Mouse (Mus musculus) MEL (cell line): ENCODE data around the gene Eme1. TPM values are rescaled to one million over a fixed set of nuclear protein-coding genes. Genes with fewer than 3 reads are reported as not detected.

Experiments used
- DNase-seq: peaks from one replicate; pipeline ENCODE4 v3.0.0; 2011; ENCODE audit warnings: low read depth, low spot score
- H3K27ac ChIP-seq: 2 replicates; pipeline ENCODE4 v1.5.1; 2012; ENCODE audit warnings: low read depth, mild to moderate bottlenecking, control low read depth, low read length, moderate library complexity; ENCODE audit not compliant: control insufficient read depth
- H3K27me3 ChIP-seq, 2 experiments: fragments of 150-350 bp in 1 of 2; sonication (generic) in 1 of 2; 2 replicates each; pipeline ENCODE4 v1.6.1; 2012; ENCODE audit warnings: low read length in 2 of 2, mild to moderate bottlenecking in 2 of 2, improper control_type of control experiment in 1 of 2, moderate library complexity in 1 of 2; ENCODE audit not compliant: insufficient read depth in 2 of 2, control insufficient read depth in 1 of 2
- H3K36me3 ChIP-seq, 2 experiments: 2 replicates each; pipeline ENCODE4 v1.6.1; 2012 to 2014; ENCODE audit warnings: low read length in 2 of 2, improper control_type of control experiment in 1 of 2, inconsistent platforms in 1 of 2, mild to moderate bottlenecking in 1 of 2; ENCODE audit not compliant: insufficient read depth in 2 of 2, control insufficient read depth in 1 of 2
- H3K4me1 ChIP-seq, 2 experiments: fragments of 150-350 bp in 1 of 2; sonication (generic) in 1 of 2; 2 replicates each; pipeline ENCODE4 v1.6.1; 2012; ENCODE audit warnings: low read length in 2 of 2, improper control_type of control experiment in 1 of 2, mild to moderate bottlenecking in 1 of 2; ENCODE audit not compliant: insufficient read depth in 2 of 2, control insufficient read depth in 1 of 2
- H3K4me3 ChIP-seq, 2 experiments: fragments of 150-350 bp in 1 of 2; sonication (generic) in 1 of 2; 2 replicates each; pipeline ENCODE4 v1.5.1; 2012; ENCODE audit warnings: low read depth in 2 of 2, low read length in 2 of 2, mild to moderate bottlenecking in 2 of 2, moderate library complexity in 2 of 2, control low read depth in 1 of 2, improper control_type of control experiment in 1 of 2; ENCODE audit not compliant: control insufficient read depth in 1 of 2, insufficient read depth in 1 of 2
- H3K79me2 ChIP-seq: 2 replicates; pipeline ENCODE4 v1.6.1; 2012; ENCODE audit warnings: mild to moderate bottlenecking, low read length, moderate library complexity; ENCODE audit not compliant: control insufficient read depth, poor library complexity, insufficient read depth
- H3K9ac ChIP-seq: 2 replicates; pipeline ENCODE4 v1.6.1; 2012; ENCODE audit warnings: low read depth, mild to moderate bottlenecking, control low read depth, low read length, moderate library complexity; ENCODE audit not compliant: control insufficient read depth, poor library complexity, severe bottlenecking
- H3K9me3 ChIP-seq: fragments of 150-350 bp; sonication (generic); replicated peaks from 2 replicates; pipeline ENCODE4 v1.6.1; 2012; ENCODE audit warnings: mild to moderate bottlenecking, low read length, improper control_type of control experiment, moderate library complexity; ENCODE audit not compliant: insufficient read depth
- BHLHE40 ChIP-seq: IDR thresholded peaks from 2 replicates; pipeline ENCODE4 v1.6.1; 2012; ENCODE audit warnings: low read depth, mild to moderate bottlenecking, inconsistent platforms, low read length, improper control_type of control experiment, borderline replicate concordance
- CHD1 ChIP-seq: IDR thresholded peaks from 2 replicates; pipeline ENCODE4 v1.6.1; 2012; ENCODE audit warnings: low read depth, mild to moderate bottlenecking, inconsistent platforms, low read length, improper control_type of control experiment
- CHD2 ChIP-seq: IDR thresholded peaks from 2 replicates; pipeline ENCODE4 v1.6.1; 2011; ENCODE audit warnings: low read length, improper control_type of control experiment
- CTCF ChIP-seq, 3 experiments: IDR thresholded peaks in 2 of 3; conservative IDR thresholded peaks in 1 of 3; 2 replicates each; pipeline ENCODE4 v1.5.1; 2011 to 2012; ENCODE audit warnings: low read length in 3 of 3, low read depth in 2 of 3, mild to moderate bottlenecking in 2 of 3, improper control_type of control experiment in 1 of 3, inconsistent platforms in 1 of 3, mixed read lengths in 1 of 3, moderate library complexity in 1 of 3; ENCODE audit not compliant: control insufficient read depth in 1 of 3, insufficient read depth in 1 of 3, poor library complexity in 1 of 3, severe bottlenecking in 1 of 3
- E2F4 ChIP-seq: IDR thresholded peaks from 2 replicates; pipeline ENCODE4 v1.6.1; 2011; ENCODE audit warnings: low read depth, low read length, improper control_type of control experiment, borderline replicate concordance
- ETS1 ChIP-seq: IDR thresholded peaks from 2 replicates; pipeline ENCODE4 v1.6.1; 2012; ENCODE audit warnings: low read depth, mild to moderate bottlenecking, inconsistent platforms, low read length, improper control_type of control experiment, moderate library complexity
- HCFC1 ChIP-seq: IDR thresholded peaks from 2 replicates; pipeline ENCODE4 v1.6.1; 2012; ENCODE audit warnings: low read depth, mild to moderate bottlenecking, inconsistent platforms, low read length, improper control_type of control experiment, moderate library complexity
- JUND ChIP-seq: IDR thresholded peaks from 2 replicates; pipeline ENCODE4 v1.6.1; 2011; ENCODE audit warnings: low read depth, mild to moderate bottlenecking, improper control_type of control experiment, low read length
- KAT2A ChIP-seq: conservative IDR thresholded peaks from 2 replicates; pipeline ENCODE4 v1.6.1; 2012; ENCODE audit warnings: low read depth, low read length, improper control_type of control experiment, inconsistent platforms
- MAFK ChIP-seq: IDR thresholded peaks from 2 replicates; pipeline ENCODE4 v1.6.1; 2011; ENCODE audit warnings: low read depth, mild to moderate bottlenecking, low read length, improper control_type of control experiment, borderline replicate concordance
- MAZ ChIP-seq: IDR thresholded peaks from 2 replicates; pipeline ENCODE4 v1.6.1; 2012; ENCODE audit warnings: low read depth, mild to moderate bottlenecking, inconsistent platforms, low read length, improper control_type of control experiment
- MEF2A ChIP-seq: IDR thresholded peaks from 2 replicates; pipeline ENCODE4 v1.6.1; 2014; ENCODE audit warnings: low read depth, mild to moderate bottlenecking, inconsistent platforms, low read length, improper control_type of control experiment; ENCODE audit not compliant: poor library complexity, insufficient replicate concordance, severe bottlenecking; ENCODE audit errors: extremely low read depth
- MXI1 ChIP-seq: IDR thresholded peaks from 2 replicates; pipeline ENCODE4 v1.6.1; 2011; ENCODE audit warnings: mild to moderate bottlenecking, low read depth, low read length, improper control_type of control experiment
- NRF1 ChIP-seq: IDR thresholded peaks from 2 replicates; pipeline ENCODE4 v1.6.1; 2014; ENCODE audit warnings: low read depth, mild to moderate bottlenecking, inconsistent platforms, low read length, improper control_type of control experiment, moderate library complexity; ENCODE audit not compliant: poor library complexity, insufficient read depth, severe bottlenecking
- POLR2AphosphoS5 ChIP-seq: IDR thresholded peaks from 2 replicates; pipeline ENCODE4 v1.6.1; 2012; ENCODE audit warnings: low read depth, borderline replicate concordance, mild to moderate bottlenecking, inconsistent platforms, low read length, moderate library complexity, mixed read lengths
- RCOR1 ChIP-seq: IDR thresholded peaks from 2 replicates; pipeline ENCODE4 v1.6.1; 2012; ENCODE audit warnings: low read depth, mild to moderate bottlenecking, inconsistent platforms, low read length, improper control_type of control experiment
- SIN3A ChIP-seq: IDR thresholded peaks from 2 replicates; pipeline ENCODE4 v1.6.1; 2012; ENCODE audit warnings: low read length, improper control_type of control experiment, inconsistent platforms
- UBTF ChIP-seq: IDR thresholded peaks from 2 replicates; pipeline ENCODE4 v1.6.1; 2012; ENCODE audit warnings: low read depth, mild to moderate bottlenecking, inconsistent platforms, low read length, improper control_type of control experiment, moderate library complexity, borderline replicate concordance; ENCODE audit not compliant: insufficient read depth
- USF1 ChIP-seq: IDR thresholded peaks from 2 replicates; pipeline ENCODE4 v1.6.1; 2014; ENCODE audit warnings: low read depth, mild to moderate bottlenecking, inconsistent platforms, low read length, improper control_type of control experiment, moderate library complexity
- USF2 ChIP-seq, 2 experiments: IDR thresholded peaks; 2 replicates each; pipeline ENCODE4 v1.6.1; 2011 to 2012; ENCODE audit warnings: improper control_type of control experiment in 2 of 2, low read length in 2 of 2, borderline replicate concordance in 1 of 2, inconsistent platforms in 1 of 2, low read depth in 1 of 2, mild to moderate bottlenecking in 1 of 2; ENCODE audit not compliant: insufficient read depth in 1 of 2
- ZC3H11A ChIP-seq: IDR thresholded peaks from 2 replicates; pipeline ENCODE4 v1.6.1; 2012; ENCODE audit warnings: low read depth, mild to moderate bottlenecking, inconsistent platforms, low read length, improper control_type of control experiment
- ZKSCAN1 ChIP-seq: IDR thresholded peaks from 2 replicates; pipeline ENCODE4 v1.6.1; 2012; ENCODE audit warnings: low read depth, mild to moderate bottlenecking, inconsistent platforms, low read length, improper control_type of control experiment, moderate library complexity
- polyA plus RNA-seq, 2 experiments: library from polyadenylated mRNA; stranded (reverse) in 1 of 2; unstranded in 1 of 2; fragments of >175 nt in 1 of 2; fragments of >200 nt in 1 of 2; gene quantifications; 2 replicates each; pipeline versions ENCODE4 v1.2.1 to v1.2.4; 2012; ENCODE audit warnings: low replicate concordance in 2 of 2, low read depth in 1 of 2; ENCODE audit not compliant: insufficient read length in 2 of 2, insufficient read depth in 1 of 2, missing spikeins in 1 of 2
- total RNA-seq: library from RNA; depleted of rRNA; stranded (reverse); fragments of 300-350 nt; gene quantifications from 2 replicates; pipeline ENCODE4 v1.2.3, GENCODE M21; 2012

Gene Eme1
- total and polyA plus RNA-seq, 3 experiments = 41.8 to 54.9 TPM; not detected in 1

DNA sequence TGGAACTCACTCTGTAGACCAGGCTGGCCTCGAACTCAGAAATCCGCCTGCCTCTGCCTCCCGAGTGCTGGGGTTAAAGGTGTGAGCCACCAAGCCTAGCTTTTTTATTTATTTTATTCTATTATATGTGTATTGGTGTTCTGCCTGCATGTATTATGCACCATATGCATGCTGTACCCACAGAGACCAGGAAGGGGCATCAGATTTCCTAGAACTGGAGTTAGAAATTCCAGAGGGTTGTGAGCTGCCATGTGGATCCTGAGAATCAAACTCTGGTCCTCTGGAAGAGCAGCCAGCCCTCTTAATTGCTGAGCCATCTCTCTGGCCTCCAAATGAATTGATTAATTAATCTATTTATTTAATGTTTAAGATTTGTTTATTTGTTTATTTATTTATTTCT, 45.6 kb upstream of the Eme1 start:
- no peaks in the 10 kb centered on the region for H3K36me3 ChIP-seq
- no peaks in the 10 kb centered on the region for H3K9me3 ChIP-seq
- H3K79me2 ChIP-seq = no peaks in the 10 kb centered on the region
- no peak overlapping the region for H3K9ac ChIP-seq
- H3K4me1 ChIP-seq = no peaks in the 10 kb centered on the region
- H3K4me3 ChIP-seq = no peak overlapping the region
- no peak for TF ChIP-seq JUND
- TF ChIP-seq KAT2A = no peak
- TF ChIP-seq UBTF = no peak
- no peak for TF ChIP-seq CHD1
- no peak for TF ChIP-seq MEF2A
- TF ChIP-seq POLR2AphosphoS5 = no peak
- no peak for TF ChIP-seq ETS1
- TF ChIP-seq USF1 = no peak
- no peak for TF ChIP-seq USF2 (IDR thresholded peaks at IDR 0.05; ENCODE audit: borderline replicate concordance in 1 of 2, insufficient read depth in 1 of 2, low read depth in 1 of 2, low read length in 2 of 2)
- TF ChIP-seq ZKSCAN1 = no peak
- no peak for TF ChIP-seq MXI1
- no peak for TF ChIP-seq E2F4
- H3K27ac ChIP-seq = no peak overlapping the region
- H3K27me3 ChIP-seq = peaks cover 37 to 39% of the 10 kb centered on the region in 2 experiments
- DNase-seq = no peak

DNA sequence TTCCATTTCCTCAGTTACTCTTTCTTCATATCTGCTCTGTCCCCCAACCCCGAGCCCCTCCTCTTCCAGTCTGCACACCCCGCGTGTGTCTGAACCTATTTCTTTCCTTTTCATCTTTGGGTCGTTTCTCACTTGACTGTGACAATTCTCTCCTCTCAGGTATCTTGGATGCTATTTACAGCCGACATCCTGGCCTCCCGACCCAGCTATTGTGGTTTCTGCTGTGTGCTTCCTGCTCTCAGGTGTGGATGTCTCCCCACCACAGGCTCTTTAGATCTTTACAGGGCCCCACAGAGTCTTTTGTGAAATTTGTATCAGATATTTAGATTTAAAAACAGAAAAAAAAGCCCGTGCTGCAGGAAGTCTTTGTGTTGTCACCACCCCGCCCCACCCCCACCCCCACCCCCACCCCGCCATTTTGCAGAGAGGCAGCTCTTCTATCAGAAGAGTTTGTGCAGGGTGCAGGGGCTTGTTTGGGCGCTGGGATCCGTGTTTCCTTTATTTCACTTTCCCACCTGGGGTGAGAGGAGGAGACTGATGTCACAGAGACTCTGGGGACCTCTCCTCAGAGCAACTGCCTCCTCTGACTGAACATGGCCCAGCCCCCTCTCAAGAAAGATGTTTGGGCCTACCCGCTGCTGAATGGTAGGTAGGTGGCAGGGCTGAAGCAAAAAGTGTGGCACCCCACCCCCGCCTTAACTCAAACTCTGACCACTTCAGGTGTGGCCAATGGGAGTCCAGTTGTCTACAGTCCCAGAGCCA, 44.1 kb upstream of the Eme1 start:
- no peak for TF ChIP-seq SIN3A
- TF ChIP-seq UBTF = no peak
- TF ChIP-seq MAZ = no peak
- TF ChIP-seq JUND = no peak
- no peak for TF ChIP-seq KAT2A
- TF ChIP-seq HCFC1 = no peak
- TF ChIP-seq ZC3H11A = no peak
- no peak for TF ChIP-seq CHD2
- TF ChIP-seq CTCF (IDR thresholded peaks at IDR 0.05 in 2 of 3, conservative IDR thresholded peaks at IDR 0.05 in 1 of 3; ENCODE audit: control insufficient read depth in 1 of 3, insufficient read depth in 1 of 3, low read depth in 2 of 3, low read length in 3 of 3, poor library complexity in 1 of 3, severe bottlenecking in 1 of 3) = no peak
- TF ChIP-seq BHLHE40 = no peak
- TF ChIP-seq MAFK = no peak
- no peak for TF ChIP-seq USF1
- no peak for TF ChIP-seq RCOR1
- TF ChIP-seq NRF1 = no peak
- TF ChIP-seq POLR2AphosphoS5 = no peak
- no peak for TF ChIP-seq MXI1
- no peaks in the 10 kb centered on the region for H3K36me3 ChIP-seq
- H3K9me3 ChIP-seq = no peaks in the 10 kb centered on the region
- H3K4me3 ChIP-seq = no peak overlapping the region
- no peak overlapping the region for H3K27ac ChIP-seq
- no peak overlapping the region for H3K9ac ChIP-seq
- no peak for DNase-seq
- no peaks in the 10 kb centered on the region for H3K79me2 ChIP-seq
- H3K27me3 ChIP-seq = peaks cover 41 to 42% of the 10 kb centered on the region in 2 experiments
- no peaks in the 10 kb centered on the region for H3K4me1 ChIP-seq
